Mouse (Mus musculus) forebrain, embryonic 15.5 days (tissue): ENCODE data around the gene Limch1. TPM values are rescaled to one million over a fixed set of nuclear protein-coding genes. Genes with fewer than 3 reads are reported as not detected.

Source experiments
- ATAC-seq: fragments of 200-750 bp; cut with Nextera tagmentation; replicated peaks from 2 replicates; pipeline ENCODE4 v1.8.0; 2017; ENCODE audit warnings: mild to moderate bottlenecking, moderate TSS enrichment, moderate library complexity
- H3K27ac ChIP-seq: fragments of 300-500 bp; sonication (generic); replicated peaks from 2 replicates; pipeline ENCODE4 v1.5.1; 2015; ENCODE audit warnings: mild to moderate bottlenecking, inconsistent platforms
- H3K27me3 ChIP-seq: fragments of 300-500 bp; sonication (generic); 2 replicates; pipeline ENCODE4 v1.6.1; 2015; ENCODE audit warnings: inconsistent platforms
- H3K36me3 ChIP-seq: fragments of 300-500 bp; sonication (generic); 2 replicates; pipeline ENCODE4 v1.6.1; 2015; ENCODE audit warnings: mild to moderate bottlenecking, inconsistent platforms
- H3K4me1 ChIP-seq: fragments of 300-500 bp; sonication (generic); 2 replicates; pipeline ENCODE4 v1.6.1; 2015; ENCODE audit warnings: inconsistent platforms
- H3K4me2 ChIP-seq: fragments of 300-500 bp; sonication (generic); replicated peaks from 2 replicates; pipeline ENCODE4 v1.6.1; 2015; ENCODE audit warnings: mild to moderate bottlenecking, inconsistent platforms
- H3K4me3 ChIP-seq: fragments of 300-500 bp; sonication (generic); 2 replicates; pipeline ENCODE4 v1.5.1; 2015; ENCODE audit warnings: mild to moderate bottlenecking, inconsistent platforms
- H3K9ac ChIP-seq: fragments of 300-500 bp; sonication (generic); replicated peaks from 2 replicates; pipeline ENCODE4 v1.6.1; 2015; ENCODE audit warnings: mild to moderate bottlenecking, inconsistent platforms
- H3K9me3 ChIP-seq: fragments of 300-500 bp; sonication (generic); 2 replicates; pipeline ENCODE4 v1.6.1; 2016; ENCODE audit warnings: inconsistent platforms
- WGBS: fragments of 180-500 bp; shearing (Covaris S2); methylation state at CpG from one replicate; pipeline ENCODE4 v1.1.7; 2015; ENCODE audit warnings: mixed read lengths; 5-methylcytosine and 5-hydroxymethylcytosine counted together
- polyA plus RNA-seq: library from polyadenylated mRNA; unstranded; fragments of >200 nt; fragmentation: Nextera tagmentation; extraction: Ambion mirVana; gene quantifications from 2 replicates; pipeline ENCODE4 v1.2.1, GENCODE M21; 2015

The Limch1 gene
- polyA plus RNA-seq, 1 experiment from 2014 or later = 84.3 TPM

DNA sequence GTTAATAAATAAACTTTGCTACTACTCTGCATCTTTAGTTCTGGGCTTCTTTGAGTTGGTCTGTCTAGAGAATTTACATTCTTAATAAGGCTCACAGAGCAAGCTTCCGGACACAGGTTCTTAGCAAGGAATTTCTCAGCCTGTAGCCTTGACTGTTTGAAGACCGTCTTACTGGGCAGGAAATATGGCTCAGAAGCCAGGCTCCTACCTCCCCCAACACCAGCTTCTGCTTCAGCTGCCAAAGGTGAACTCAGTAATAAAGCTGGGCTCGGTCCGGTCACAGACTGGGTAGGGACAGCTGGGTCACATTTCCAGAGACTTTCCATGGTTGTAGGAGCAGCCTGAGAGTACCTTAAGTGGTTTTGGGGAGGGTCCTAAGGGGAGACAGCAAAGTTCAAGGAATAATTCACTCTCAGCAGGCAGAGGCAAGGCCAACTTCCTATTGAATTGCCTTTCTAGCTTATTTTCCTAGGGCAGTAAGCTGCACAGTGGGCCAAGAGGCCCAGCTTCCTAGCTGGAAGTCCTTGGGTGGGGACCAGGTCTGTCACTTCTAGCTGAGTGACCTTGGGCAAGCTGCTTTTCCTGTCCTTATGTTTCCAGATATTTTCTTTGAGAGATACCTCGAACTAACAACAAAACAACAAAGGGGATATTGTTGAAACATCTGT is 3.0 kb downstream of the Limch1 start:
- no peak for ATAC-seq
- Histone ChIP-seq H3K9me3 (no peaks in the 10 kb centered on the region), H3K4me1 (peaks cover 50% of the 10 kb centered on the region), H3K9ac (no peak overlapping the region), H3K27ac (peak overlapping the region; percentile 81), H3K27me3 (no peaks in the 10 kb centered on the region), H3K4me2 (peak overlapping the region; percentile 75), H3K4me3 (0 out of 2 replicates have a peak overlapping the region, but pooled peaks have one; percentile 55), H3K36me3 (no peaks in the 10 kb centered on the region)
- whole genome bisulfite sequencing = 43% methylated on average over 5 of the region's 5 CpGs

DNA sequence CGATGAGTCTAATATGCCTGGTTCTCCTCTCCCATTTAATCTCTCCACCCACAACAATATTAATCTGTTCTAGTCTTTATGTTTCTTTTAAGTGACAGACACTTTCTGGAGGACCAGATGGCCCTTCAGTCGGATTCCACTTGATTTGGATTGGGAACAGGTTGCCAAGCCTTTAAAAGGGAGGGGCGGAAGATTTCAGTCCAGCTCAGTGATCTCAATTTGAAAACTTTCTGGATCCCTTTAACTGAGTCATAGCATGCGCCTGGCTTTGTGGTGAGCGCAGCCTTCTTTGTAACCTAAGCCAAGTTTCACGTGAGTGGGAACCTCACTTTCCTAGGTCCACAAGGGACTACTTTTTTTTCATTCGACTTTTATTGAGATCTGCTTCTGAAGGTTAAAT is 5.0 kb downstream of the Limch1 start:
- no peak for ATAC-seq
- H3K27me3 ChIP-seq = no peaks in the 10 kb centered on the region
- WGBS = 50% methylated on average over 7 of the region's 7 CpGs

DNA sequence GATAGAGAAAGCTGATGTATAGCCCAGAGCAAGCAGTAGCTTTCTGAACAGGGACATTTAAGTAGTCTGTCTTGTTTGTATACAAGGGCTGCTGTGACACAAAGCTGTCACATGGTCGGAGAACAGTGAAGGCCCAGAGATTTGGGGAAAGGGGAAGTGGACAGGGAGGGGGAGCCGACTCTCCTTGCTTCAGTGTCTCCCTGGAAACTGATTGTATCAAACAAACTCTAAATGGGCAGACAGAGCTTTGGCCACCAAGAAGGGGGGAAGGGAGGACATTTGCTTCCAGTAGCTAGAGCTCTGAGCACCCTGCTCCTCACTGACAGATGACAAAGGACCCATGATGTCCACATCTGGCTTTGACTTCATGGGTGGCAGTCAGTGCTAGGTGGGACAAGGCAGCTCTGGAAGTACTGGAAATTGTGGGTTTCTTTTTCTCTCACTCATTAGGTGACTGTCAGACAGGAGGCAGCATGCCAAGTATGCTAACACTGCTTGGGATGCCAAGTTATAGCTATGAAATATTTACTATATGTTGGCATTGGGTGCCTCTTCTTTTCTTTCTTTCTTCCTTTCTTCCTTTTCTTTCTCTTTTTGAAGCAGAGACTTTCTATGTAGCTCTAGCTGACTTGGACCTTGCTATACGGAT is 5.8 kb downstream of the Limch1 start:
- ATAC-seq = no peak
- Histone ChIP-seq H3K36me3 (no peaks in the 10 kb centered on the region), H3K27me3 (no peaks in the 10 kb centered on the region), H3K27ac (peak overlapping the region; percentile 70), H3K4me2 (no peak overlapping the region), H3K4me3 (no peak overlapping the region), H3K4me1 (peaks cover 44% of the 10 kb centered on the region), H3K9me3 (no peaks in the 10 kb centered on the region), H3K9ac (no peak overlapping the region)
- WGBS = 34% methylated on average over 3 of the region's 3 CpGs

More for the DNA sequence above, 5.0 kb downstream of the Limch1 start:
- no peak overlapping the region for H3K4me3 ChIP-seq
- H3K9ac ChIP-seq = no peak overlapping the region
- H3K4me1 ChIP-seq = peaks cover 46% of the 10 kb centered on the region
- H3K27ac ChIP-seq = peak overlapping the region; percentile 70
- H3K36me3 ChIP-seq = no peaks in the 10 kb centered on the region
- no peak overlapping the region for H3K4me2 ChIP-seq
- no peaks in the 10 kb centered on the region for H3K9me3 ChIP-seq

DNA sequence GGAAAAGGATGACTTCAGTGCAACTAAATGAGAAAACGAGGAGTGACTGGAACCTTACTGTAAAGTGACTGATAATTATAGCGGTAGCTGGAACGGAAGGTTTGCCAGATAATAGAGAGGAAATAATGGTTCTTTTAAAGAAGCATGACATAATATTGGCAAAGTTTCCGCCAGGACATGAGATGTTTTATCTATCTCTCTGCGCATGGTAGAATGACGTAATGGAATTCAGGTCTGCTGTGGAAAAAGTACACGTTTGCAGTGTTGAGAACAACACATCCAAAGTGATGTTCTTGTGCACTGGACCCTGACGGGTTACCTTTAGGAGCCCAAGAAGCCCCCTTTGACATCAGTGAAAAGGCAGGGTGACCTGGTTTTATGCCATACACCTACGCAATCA is 8.0 kb downstream of the Limch1 start:
- H3K9ac ChIP-seq = no peak overlapping the region
- H3K27me3 ChIP-seq = no peaks in the 10 kb centered on the region
- no peaks in the 10 kb centered on the region for H3K36me3 ChIP-seq
- ATAC-seq = no peak
- no peak overlapping the region for H3K4me2 ChIP-seq
- no peaks in the 10 kb centered on the region for H3K9me3 ChIP-seq
- WGBS = 74% methylated on average over 9 of the region's 9 CpGs
- H3K27ac ChIP-seq = no peak overlapping the region
- H3K4me1 ChIP-seq = peaks cover 37% of the 10 kb centered on the region
- no peak overlapping the region for H3K4me3 ChIP-seq

DNA sequence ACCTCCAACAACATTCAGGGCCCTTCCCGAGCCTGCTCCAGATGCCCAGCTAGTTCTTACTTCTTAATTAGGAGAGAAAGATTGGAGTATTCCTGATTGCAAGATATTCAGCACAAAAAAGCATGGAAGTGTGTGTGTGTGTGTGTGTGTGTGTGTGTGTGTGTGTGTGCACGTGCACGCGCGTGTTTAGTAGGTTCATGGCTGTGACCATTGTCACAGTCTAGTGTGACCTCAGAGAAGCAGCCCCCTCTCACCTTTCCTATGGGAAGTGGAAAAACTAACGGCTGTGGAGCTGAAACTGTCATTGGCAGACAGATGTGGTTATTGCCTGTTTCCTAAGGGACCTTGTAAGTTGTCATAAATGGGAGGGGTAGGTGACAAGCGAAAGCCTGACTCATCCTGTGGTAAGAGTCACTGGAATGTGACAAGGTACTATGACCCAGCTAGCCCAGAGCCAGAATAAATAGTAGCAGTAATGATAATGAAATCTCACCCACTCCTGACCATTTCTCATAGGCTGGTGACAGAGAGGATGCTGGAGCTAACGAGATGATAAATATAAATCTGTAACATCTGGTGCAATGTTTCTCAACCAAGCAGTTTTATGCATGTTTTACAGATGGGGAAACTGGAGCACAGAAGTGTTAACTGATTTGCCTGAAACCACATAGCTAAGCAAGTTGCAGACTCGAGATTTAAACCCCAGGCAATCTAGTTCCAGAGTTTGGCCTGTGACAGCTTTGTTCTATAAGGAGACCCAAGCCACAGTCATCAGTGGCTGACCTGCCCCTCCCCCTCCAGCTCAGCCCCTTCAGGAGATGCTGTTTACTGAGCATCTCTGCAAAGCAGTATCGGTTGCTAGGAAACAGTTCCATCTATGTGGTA is 11.4 kb downstream of the Limch1 start:
- Histone ChIP-seq H3K9ac (no peak overlapping the region), H3K9me3 (no peaks in the 10 kb centered on the region), H3K27ac (peak overlapping the region; percentile 59), H3K27me3 (no peaks in the 10 kb centered on the region), H3K4me3 (no peak overlapping the region), H3K4me2 (no peak overlapping the region), H3K4me1 (peaks cover 16% of the 10 kb centered on the region), H3K36me3 (no peaks in the 10 kb centered on the region)
- peak; percentile 69 for ATAC-seq
- 69% methylated on average over 10 of the region's 10 CpGs for WGBS

DNA sequence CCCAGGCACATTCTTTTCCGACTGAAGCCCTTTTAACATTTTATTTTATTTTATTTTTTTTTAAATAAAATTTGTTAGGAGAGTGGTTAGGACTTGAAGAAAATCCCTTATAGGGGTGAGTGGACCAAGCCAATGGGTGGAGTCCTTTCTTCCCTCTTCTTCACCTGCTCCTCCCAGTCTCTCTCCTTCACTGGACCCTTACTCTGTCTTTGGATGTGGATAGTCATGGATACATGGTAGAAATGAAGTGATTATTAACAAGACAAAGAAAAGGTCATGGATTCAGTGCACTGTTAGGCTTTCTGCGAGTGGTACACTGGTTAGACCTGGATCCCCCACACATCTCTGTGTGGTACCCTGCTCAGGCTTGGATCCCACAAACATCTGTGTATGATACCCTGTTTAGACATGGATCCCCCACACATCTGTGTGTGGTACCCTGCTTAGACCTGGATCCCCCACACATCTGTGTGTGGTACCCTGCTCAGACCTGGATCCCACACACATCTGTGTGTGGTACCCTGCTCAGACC is 12.1 kb downstream of the Limch1 start:
- Histone ChIP-seq H3K4me2 (no peak overlapping the region), H3K27ac (peak overlapping the region; percentile 59; the same call in 1 of the 2 replicates), H3K27me3 (no peaks in the 10 kb centered on the region), H3K9ac (no peak overlapping the region), H3K4me1 (peaks cover 17% of the 10 kb centered on the region), H3K4me3 (no peak overlapping the region), H3K9me3 (no peaks in the 10 kb centered on the region), H3K36me3 (no peaks in the 10 kb centered on the region)
- WGBS = 48% methylated on average over 2 of the region's 2 CpGs
- ATAC-seq = peak; percentile 62

DNA sequence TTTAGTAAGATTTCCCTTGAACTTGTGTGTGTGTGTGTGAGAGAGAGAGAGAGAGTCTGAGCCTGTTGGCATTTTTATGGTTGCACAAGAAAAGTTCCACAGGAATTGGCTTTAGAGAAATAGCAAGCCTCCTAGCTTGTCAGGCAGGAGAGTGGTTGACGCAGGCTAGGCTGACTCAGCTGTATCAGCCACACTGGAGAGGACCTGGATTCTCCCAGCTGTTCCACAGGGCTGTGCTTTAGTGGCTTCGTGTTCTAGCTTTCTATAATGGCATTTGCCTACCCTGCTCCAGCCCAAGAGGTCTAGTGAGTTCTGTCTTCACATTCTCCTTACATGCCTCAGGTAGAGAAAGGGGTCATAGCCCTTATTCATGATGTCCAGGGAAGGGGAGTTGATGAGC is 13.7 kb downstream of the Limch1 start:
- ATAC-seq = no peak
- peaks cover 17% of the 10 kb centered on the region for H3K4me1 ChIP-seq
- no peaks in the 10 kb centered on the region for H3K27me3 ChIP-seq
- no peak overlapping the region for H3K9ac ChIP-seq
- H3K36me3 ChIP-seq = no peaks in the 10 kb centered on the region
- no peaks in the 10 kb centered on the region for H3K9me3 ChIP-seq
- H3K27ac ChIP-seq = no peak overlapping the region
- WGBS = 84% methylated on average over 2 of the region's 2 CpGs
- H3K4me2 ChIP-seq = no peak overlapping the region
- H3K4me3 ChIP-seq = no peak overlapping the region

DNA sequence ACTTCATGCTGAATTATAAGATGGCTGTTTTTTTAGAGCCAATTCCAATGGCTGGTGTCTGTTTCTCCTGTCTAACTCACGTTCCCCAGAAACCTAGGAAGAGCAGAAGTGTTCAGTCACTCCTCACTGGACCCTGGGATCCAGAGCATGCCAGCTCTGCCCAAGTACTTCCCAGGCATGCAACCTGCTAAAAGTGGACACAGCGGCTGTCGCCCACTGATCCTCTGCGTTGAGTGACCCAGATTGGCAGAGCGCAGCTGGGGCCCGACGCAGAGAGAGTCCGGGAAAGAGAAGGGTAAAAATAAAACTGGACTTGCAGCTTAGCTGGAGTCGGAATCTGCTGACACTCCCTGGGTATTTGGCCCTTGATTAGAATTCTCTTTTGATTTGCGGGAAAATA is 15.1 kb downstream of the Limch1 start:
- H3K27ac ChIP-seq = no peak overlapping the region
- no peaks in the 10 kb centered on the region for H3K9me3 ChIP-seq
- no peak overlapping the region for H3K4me2 ChIP-seq
- 86% methylated on average over 10 of the region's 10 CpGs for WGBS
- peaks cover 17% of the 10 kb centered on the region for H3K4me1 ChIP-seq
- no peak overlapping the region for H3K9ac ChIP-seq
- H3K4me3 ChIP-seq = no peak overlapping the region
- ATAC-seq = no peak
- no peaks in the 10 kb centered on the region for H3K36me3 ChIP-seq
- no peaks in the 10 kb centered on the region for H3K27me3 ChIP-seq

DNA sequence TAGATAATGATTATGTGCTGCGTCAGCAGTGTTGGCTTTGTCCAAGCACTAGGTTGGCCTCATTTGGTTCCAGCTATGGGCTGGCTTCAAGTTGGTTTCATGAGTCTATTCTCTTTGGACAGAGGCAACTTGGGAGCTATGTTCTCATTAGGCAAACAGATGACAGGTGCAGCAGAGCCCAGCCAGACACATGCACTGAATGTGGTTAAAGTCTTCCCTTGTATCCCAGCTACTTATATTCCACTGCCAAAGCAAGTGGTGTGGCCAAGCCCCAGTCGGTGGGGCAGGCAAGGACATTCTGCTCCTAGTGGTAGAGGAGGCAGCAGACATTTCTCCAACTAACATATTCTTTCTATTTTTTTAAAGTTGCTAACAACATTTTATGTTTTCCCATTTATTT is 16.4 kb downstream of the Limch1 start:
- no peak for ATAC-seq

DNA sequence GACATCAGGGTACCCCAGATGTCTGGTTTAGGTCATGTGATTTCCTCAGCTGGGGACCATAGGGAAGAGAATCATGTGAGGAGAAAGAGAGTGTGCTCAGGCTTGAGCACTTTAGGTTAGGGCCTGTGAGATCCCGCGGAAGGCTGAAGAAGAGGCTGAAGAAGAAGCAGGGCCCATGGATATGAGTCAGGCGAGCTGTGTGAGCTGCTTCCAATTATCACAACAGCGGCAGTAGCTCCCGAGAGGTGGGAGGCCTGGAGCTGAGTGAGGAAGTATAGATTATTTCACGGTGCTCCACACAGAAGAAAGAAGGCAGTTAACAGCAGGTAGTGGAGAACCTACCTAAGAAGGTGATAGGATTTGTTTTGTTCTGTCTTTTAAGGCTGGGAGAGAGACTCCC is 18.5 kb downstream of the Limch1 start:
- H3K9ac ChIP-seq = no peak overlapping the region
- H3K4me3 ChIP-seq = no peak overlapping the region
- no peaks in the 10 kb centered on the region for H3K9me3 ChIP-seq
- no peak for ATAC-seq
- H3K4me2 ChIP-seq = no peak overlapping the region
- no peaks in the 10 kb centered on the region for H3K27me3 ChIP-seq
- no peak overlapping the region for H3K27ac ChIP-seq
- H3K36me3 ChIP-seq = no peaks in the 10 kb centered on the region
- 83% methylated on average over 6 of the region's 6 CpGs for WGBS
- H3K4me1 ChIP-seq = peaks cover 12% of the 10 kb centered on the region; the same call in 1 of the 2 replicates

More for the DNA sequence above, 16.4 kb downstream of the Limch1 start:
- H3K27me3 ChIP-seq = no peaks in the 10 kb centered on the region
- H3K9ac ChIP-seq = no peak overlapping the region
- peaks cover 16% of the 10 kb centered on the region for H3K4me1 ChIP-seq
- no peak overlapping the region for H3K27ac ChIP-seq
- H3K4me3 ChIP-seq = no peak overlapping the region
- H3K36me3 ChIP-seq = no peaks in the 10 kb centered on the region
- WGBS = 64% methylated on average over 2 of the region's 2 CpGs
- H3K4me2 ChIP-seq = no peak overlapping the region
- no peaks in the 10 kb centered on the region for H3K9me3 ChIP-seq

DNA sequence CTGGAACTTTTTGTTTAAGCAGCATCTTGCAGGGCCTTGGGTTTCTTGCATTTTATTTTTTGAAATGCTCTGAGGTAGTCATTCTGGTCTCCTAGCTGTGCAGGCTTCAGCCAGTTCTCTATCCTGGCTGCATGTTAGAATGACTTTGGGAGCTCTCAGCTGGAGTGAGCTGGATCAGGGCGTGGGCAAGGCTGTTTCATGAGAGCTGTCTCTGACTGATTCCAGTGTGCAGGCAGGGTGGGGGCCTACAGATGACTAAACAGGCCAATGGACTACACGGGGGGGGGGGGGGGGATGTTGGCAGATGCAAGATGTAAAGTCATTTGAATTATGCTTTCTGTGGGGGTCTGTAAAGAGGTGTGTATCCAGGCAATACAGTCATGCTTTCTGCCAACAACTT is 20.3 kb downstream of the Limch1 start:
- no peaks in the 10 kb centered on the region for H3K9me3 ChIP-seq
- no peaks in the 10 kb centered on the region for H3K36me3 ChIP-seq
- H3K27ac ChIP-seq = no peak overlapping the region
- H3K9ac ChIP-seq = no peak overlapping the region
- H3K27me3 ChIP-seq = no peaks in the 10 kb centered on the region
- H3K4me3 ChIP-seq = no peak overlapping the region
- H3K4me1 ChIP-seq = peaks cover 14% of the 10 kb centered on the region; the same call in 1 of the 2 replicates
- 73% methylated on average over 2 of the region's 2 CpGs for WGBS
- ATAC-seq = no peak
- no peak overlapping the region for H3K4me2 ChIP-seq

DNA sequence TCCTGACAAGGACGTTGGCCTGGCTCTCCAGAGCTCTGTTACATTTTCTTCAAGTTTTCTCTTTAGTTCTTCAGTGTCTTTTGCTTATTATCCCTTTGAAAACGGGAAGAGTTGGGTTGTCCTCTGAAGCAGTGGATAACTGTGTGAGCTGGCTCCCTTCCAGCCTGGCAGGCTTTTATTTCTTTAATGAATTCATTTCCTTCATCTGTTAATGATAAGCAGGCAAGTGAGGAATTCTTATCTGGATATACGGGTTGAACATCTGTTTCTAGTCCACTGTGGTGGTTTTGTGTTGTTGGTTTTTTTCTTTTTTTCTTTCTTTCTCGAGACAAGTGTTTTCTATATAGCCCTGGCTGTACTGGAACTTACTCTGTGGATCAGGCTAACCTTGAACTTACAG is 22.4 kb downstream of the Limch1 start:
- no peak overlapping the region for H3K9ac ChIP-seq
- peaks cover 19% of the 10 kb centered on the region for H3K4me1 ChIP-seq
- no peaks in the 10 kb centered on the region for H3K27me3 ChIP-seq
- no peaks in the 10 kb centered on the region for H3K36me3 ChIP-seq
- 15% methylated on average over 4 of the region's 4 CpGs for WGBS
- no peak overlapping the region for H3K27ac ChIP-seq
- H3K4me2 ChIP-seq = no peak overlapping the region
- H3K4me3 ChIP-seq = no peak overlapping the region
- ATAC-seq = no peak
- H3K9me3 ChIP-seq = no peaks in the 10 kb centered on the region
